Mouse (Mus musculus) myocyte (in vitro differentiated cells): ENCODE measurements around the gene Lrch4.

Experiments used
- MAX ChIP-seq: IDR thresholded peaks from one replicate; pipeline ENCODE4 v1.6.1; 2011; ENCODE audit warnings: low read depth, mild to moderate bottlenecking, control low read depth
- MYOD1 ChIP-seq, 3 experiments: IDR thresholded peaks; one replicate each; pipeline ENCODE4 v1.6.1; 2011; ENCODE audit warnings: control low read depth in 2 of 3, low read depth in 2 of 3, mild to moderate bottlenecking in 2 of 3, moderate library complexity in 1 of 3; ENCODE audit not compliant: insufficient read length in 2 of 3, control insufficient read depth in 1 of 3
- POLR2AphosphoS2 ChIP-seq: IDR thresholded peaks from one replicate; pipeline ENCODE4 v1.6.1; 2011; ENCODE audit warnings: low read depth, control low read depth; ENCODE audit not compliant: insufficient read length

GRCm38 (mm10) chr5:137599600-137599999 lies 29.3 kb upstream of the Lrch4 start:
- TF ChIP-seq POLR2AphosphoS2 (no peak), MYOD1 (IDR thresholded peaks at IDR 0.05; ENCODE audit: control insufficient read depth in 1 of 3, insufficient read length in 2 of 3, low read depth in 2 of 3) (no peak), MAX (no peak)
